Mouse (Mus musculus): ENCODE results near the gene Tectb. TPM values are rescaled to one million over a fixed set of nuclear protein-coding genes. Genes with fewer than 3 reads are reported as not detected.

Tectb gene
- polyA plus RNA-seq, 1 experiment from 2014 or later = not detected

DNA sequence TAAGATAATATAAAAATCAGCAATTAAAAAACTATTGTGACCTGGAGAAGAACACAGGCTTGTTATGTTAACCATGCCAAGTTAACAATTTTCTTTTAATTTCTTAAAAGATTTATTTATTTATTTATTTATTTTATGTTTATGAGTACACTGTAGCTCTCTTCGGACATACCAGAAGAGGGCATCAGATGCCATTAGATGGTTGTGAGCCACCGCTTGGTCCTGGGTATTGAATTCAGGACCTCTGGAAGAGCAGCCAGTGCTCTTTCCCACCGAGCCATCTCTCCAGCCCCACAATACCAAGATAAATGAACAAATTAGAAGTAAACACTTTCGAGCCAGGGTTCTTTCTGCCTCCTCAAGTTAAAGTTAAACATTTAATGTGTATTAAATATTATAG, 28.1 kb downstream of the Tectb start:
- no peak for ATAC-seq (replicated peaks; ENCODE audit: insufficient number of reproducible peaks, low FRiP score, low TSS enrichment)
- H3K27ac ChIP-seq (ENCODE audit: low read depth, low read length) = no peak overlapping the region
- WGBS (ENCODE audit: insufficient replicate concordance) = 77% methylated on average over 4 of the region's 4 CpGs

DNA sequence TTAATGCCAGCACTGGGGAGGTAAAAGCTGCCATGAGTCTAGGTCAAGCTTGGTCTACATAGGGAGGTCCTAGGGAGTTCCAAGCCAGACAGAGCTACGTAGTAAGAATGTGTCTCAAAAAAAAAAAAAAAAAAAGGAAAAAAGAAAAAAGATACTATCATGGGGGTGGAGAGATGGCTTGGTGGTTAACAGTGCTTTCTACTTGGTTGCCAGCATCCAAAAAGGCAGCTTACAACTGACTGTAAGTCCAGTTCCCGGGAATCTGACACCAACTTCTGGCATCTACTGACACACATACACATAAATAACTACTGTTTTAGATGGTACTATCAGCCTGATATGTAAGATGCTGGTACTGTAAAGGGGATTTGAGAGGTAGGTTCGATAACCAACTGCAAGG, 28.6 kb downstream of the Tectb start:
- Histone ChIP-seq H3K4me2 (no peak overlapping the region), H3K9ac (ENCODE audit: low read depth, low read length) (no peak overlapping the region), H3K27me3 (ENCODE audit: control insufficient read depth, insufficient read depth, low read length) (no peaks in the 10 kb centered on the region; the same call in 1 of the 2 replicates), H3K4me1 (ENCODE audit: control insufficient read depth, insufficient read depth, low read length) (no peaks in the 10 kb centered on the region), H3K9me3 (replicated peaks; ENCODE audit: control insufficient read depth, low read length) (no peaks in the 10 kb centered on the region), H3K27ac (ENCODE audit: low read depth, low read length) (no peak overlapping the region), H3K36me3 (ENCODE audit: control insufficient read depth, insufficient read depth, low read length) (no peaks in the 10 kb centered on the region), H3K4me3 (ENCODE audit: low read depth, low read length) (no peak overlapping the region)
- 81% methylated on average over 3 of the region's 3 CpGs for WGBS (ENCODE audit: insufficient replicate concordance)
- no peak for ATAC-seq (replicated peaks; ENCODE audit: insufficient number of reproducible peaks, low FRiP score, low TSS enrichment)

More for the DNA sequence above, 28.1 kb downstream of the Tectb start:
- Histone ChIP-seq H3K4me1 (ENCODE audit: control insufficient read depth, insufficient read depth, low read length) (no peaks in the 10 kb centered on the region), H3K36me3 (ENCODE audit: control insufficient read depth, insufficient read depth, low read length) (no peaks in the 10 kb centered on the region), H3K4me3 (ENCODE audit: low read depth, low read length) (no peak overlapping the region), H3K27me3 (ENCODE audit: control insufficient read depth, insufficient read depth, low read length) (no peaks in the 10 kb centered on the region; the same call in 1 of the 2 replicates), H3K9ac (ENCODE audit: low read depth, low read length) (no peak overlapping the region), H3K9me3 (replicated peaks; ENCODE audit: control insufficient read depth, low read length) (no peaks in the 10 kb centered on the region), H3K4me2 (no peak overlapping the region)

- WGBS (ENCODE audit: insufficient replicate concordance) = 82% methylated on average over 1 of the region's 1 CpGs
- no peak overlapping the region for H3K9ac ChIP-seq (ENCODE audit: low read depth, low read length)
- H3K27me3 ChIP-seq (ENCODE audit: control insufficient read depth, insufficient read depth, low read length) = no peaks in the 10 kb centered on the region; the same call in 1 of the 2 replicates
- no peak overlapping the region for H3K4me2 ChIP-seq
- H3K36me3 ChIP-seq (ENCODE audit: control insufficient read depth, insufficient read depth, low read length) = no peaks in the 10 kb centered on the region
- H3K4me3 ChIP-seq (ENCODE audit: low read depth, low read length) = no peak overlapping the region
- no peak overlapping the region for H3K27ac ChIP-seq (ENCODE audit: low read depth, low read length)
- no peaks in the 10 kb centered on the region for H3K9me3 ChIP-seq (replicated peaks; ENCODE audit: control insufficient read depth, low read length)
- no peak for ATAC-seq (replicated peaks; ENCODE audit: insufficient number of reproducible peaks, low FRiP score, low TSS enrichment)
- no peaks in the 10 kb centered on the region for H3K4me1 ChIP-seq (ENCODE audit: control insufficient read depth, insufficient read depth, low read length)
These were observed 31.2 kb downstream of the Tectb start for GRCm38 (mm10) chr19:55211698-55212097.

- no peak for ATAC-seq (replicated peaks; ENCODE audit: insufficient number of reproducible peaks, low FRiP score, low TSS enrichment)
- H3K9me3 ChIP-seq (replicated peaks; ENCODE audit: control insufficient read depth, low read length) = no peaks in the 10 kb centered on the region
- H3K9ac ChIP-seq (ENCODE audit: low read depth, low read length) = no peak overlapping the region
- H3K27ac ChIP-seq (ENCODE audit: low read depth, low read length) = no peak overlapping the region
- H3K4me1 ChIP-seq (ENCODE audit: control insufficient read depth, insufficient read depth, low read length) = 0 out of 2 replicates have a peak, but pooled peaks cover 2% of the 10 kb centered on the region
- no peaks in the 10 kb centered on the region for H3K27me3 ChIP-seq (ENCODE audit: control insufficient read depth, insufficient read depth, low read length)
- H3K36me3 ChIP-seq (ENCODE audit: control insufficient read depth, insufficient read depth, low read length) = no peaks in the 10 kb centered on the region
- no peak overlapping the region for H3K4me2 ChIP-seq
- no peak overlapping the region for H3K4me3 ChIP-seq (ENCODE audit: low read depth, low read length)
- 74% methylated on average over 12 of the region's 12 CpGs for WGBS (ENCODE audit: insufficient replicate concordance)
These were observed 33.2 kb downstream of the Tectb start for GRCm38 (mm10) chr19:55213617-55214340.

GRCm38 (mm10) chr19:55216876-55217275, 36.3 kb downstream of the Tectb start:
- Histone ChIP-seq H3K9me3 (replicated peaks; ENCODE audit: control insufficient read depth, low read length) (no peaks in the 10 kb centered on the region), H3K27ac (ENCODE audit: low read depth, low read length) (no peak overlapping the region), H3K4me2 (no peak overlapping the region), H3K4me1 (ENCODE audit: control insufficient read depth, insufficient read depth, low read length) (peaks cover 5% of the 10 kb centered on the region; the same call in 1 of the 2 replicates), H3K36me3 (ENCODE audit: control insufficient read depth, insufficient read depth, low read length) (no peaks in the 10 kb centered on the region), H3K9ac (ENCODE audit: low read depth, low read length) (no peak overlapping the region), H3K4me3 (ENCODE audit: low read depth, low read length) (no peak overlapping the region), H3K27me3 (ENCODE audit: control insufficient read depth, insufficient read depth, low read length) (no peaks in the 10 kb centered on the region)
- no peak for ATAC-seq (replicated peaks; ENCODE audit: insufficient number of reproducible peaks, low FRiP score, low TSS enrichment)
- WGBS (ENCODE audit: insufficient replicate concordance) = 85% methylated on average over 4 of the region's 4 CpGs

GRCm38 (mm10) chr19:55217365-55217764, 36.8 kb downstream of the Tectb start:
- Histone ChIP-seq H3K4me3 (ENCODE audit: low read depth, low read length) (no peak overlapping the region), H3K27ac (ENCODE audit: low read depth, low read length) (no peak overlapping the region), H3K9ac (ENCODE audit: low read depth, low read length) (no peak overlapping the region), H3K27me3 (ENCODE audit: control insufficient read depth, insufficient read depth, low read length) (no peaks in the 10 kb centered on the region), H3K4me1 (ENCODE audit: control insufficient read depth, insufficient read depth, low read length) (peaks cover 5% of the 10 kb centered on the region; the same call in 1 of the 2 replicates), H3K4me2 (no peak overlapping the region), H3K9me3 (replicated peaks; ENCODE audit: control insufficient read depth, low read length) (no peaks in the 10 kb centered on the region), H3K36me3 (ENCODE audit: control insufficient read depth, insufficient read depth, low read length) (no peaks in the 10 kb centered on the region)
- WGBS (ENCODE audit: insufficient replicate concordance) = 66% methylated on average over 9 of the region's 9 CpGs
- ATAC-seq (replicated peaks; ENCODE audit: insufficient number of reproducible peaks, low FRiP score, low TSS enrichment) = no peak

GRCm38 (mm10) chr19:55218192-55218739, 37.7 kb downstream of the Tectb start:
- Histone ChIP-seq H3K36me3 (ENCODE audit: control insufficient read depth, insufficient read depth, low read length) (no peaks in the 10 kb centered on the region), H3K9ac (ENCODE audit: low read depth, low read length) (peak overlapping the region; percentile 62), H3K4me1 (ENCODE audit: control insufficient read depth, insufficient read depth, low read length) (peaks cover 5% of the 10 kb centered on the region; the same call in 1 of the 2 replicates), H3K27me3 (ENCODE audit: control insufficient read depth, insufficient read depth, low read length) (no peaks in the 10 kb centered on the region), H3K4me3 (ENCODE audit: low read depth, low read length) (peak overlapping the region; percentile 52), H3K9me3 (replicated peaks; ENCODE audit: control insufficient read depth, low read length) (no peaks in the 10 kb centered on the region), H3K4me2 (peak overlapping the region; percentile 88), H3K27ac (ENCODE audit: low read depth, low read length) (no peak overlapping the region)
- WGBS (ENCODE audit: insufficient replicate concordance) = 2% methylated on average over 20 of the region's 20 CpGs
- peak; percentile 51 for ATAC-seq (replicated peaks; ENCODE audit: insufficient number of reproducible peaks, low FRiP score, low TSS enrichment)

DNA sequence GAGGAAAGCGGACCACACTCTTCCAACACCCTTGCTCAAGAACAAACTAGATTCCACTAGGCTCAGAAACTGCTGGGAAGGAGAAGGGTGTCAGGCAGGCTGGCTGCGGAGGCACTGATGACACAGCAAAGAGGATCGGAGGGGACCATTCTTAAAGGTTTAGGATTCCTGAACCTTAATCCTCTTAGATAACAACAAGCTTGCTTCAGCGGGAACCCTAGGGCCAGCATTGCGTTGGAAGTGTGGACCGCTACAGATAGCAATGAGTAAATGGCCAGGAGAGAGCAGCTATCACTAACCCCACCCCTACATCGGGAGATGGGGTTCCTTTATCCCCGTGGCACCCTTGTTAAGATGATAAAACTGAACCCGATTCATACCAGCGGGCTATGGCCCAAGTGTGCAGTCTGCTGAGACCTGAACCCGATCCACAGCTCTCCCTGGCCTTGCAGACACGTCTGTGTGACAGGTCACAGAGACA, 38.2 kb downstream of the Tectb start:
- no peaks in the 10 kb centered on the region for H3K36me3 ChIP-seq (ENCODE audit: control insufficient read depth, insufficient read depth, low read length)
- no peak overlapping the region for H3K27ac ChIP-seq (ENCODE audit: low read depth, low read length)
- no peaks in the 10 kb centered on the region for H3K9me3 ChIP-seq (replicated peaks; ENCODE audit: control insufficient read depth, low read length)
- H3K4me3 ChIP-seq (ENCODE audit: low read depth, low read length) = peak overlapping the region; percentile 52
- peaks cover 5% of the 10 kb centered on the region; the same call in 1 of the 2 replicates for H3K4me1 ChIP-seq (ENCODE audit: control insufficient read depth, insufficient read depth, low read length)
- WGBS (ENCODE audit: insufficient replicate concordance) = 10% methylated on average over 12 of the region's 12 CpGs
- no peaks in the 10 kb centered on the region for H3K27me3 ChIP-seq (ENCODE audit: control insufficient read depth, insufficient read depth, low read length)
- H3K4me2 ChIP-seq = peak overlapping the region; percentile 88
- peak overlapping the region; percentile 62 for H3K9ac ChIP-seq (ENCODE audit: low read depth, low read length)
- peak; percentile 23; the same call in 1 of the 2 replicates for ATAC-seq (replicated peaks; ENCODE audit: insufficient number of reproducible peaks, low FRiP score, low TSS enrichment)

Measured in heart, embryonic 11.5 days (tissue).